Mouse (Mus musculus) forebrain, embryonic 12.5 days (tissue): ENCODE measurements around the gene Gdpd3. TPM values are rescaled to one million over a fixed set of nuclear protein-coding genes. Genes with fewer than 3 reads are reported as not detected.

Source experiments
- ATAC-seq: fragments of 200-750 bp; cut with Nextera tagmentation; 2 replicates; pipeline ENCODE4 v1.8.0; 2017; ENCODE audit warnings: moderate TSS enrichment; ENCODE audit not compliant: low FRiP score
- H3K27ac ChIP-seq: fragments of 300-500 bp; sonication (generic); 2 replicates; pipeline ENCODE4 v1.5.1; 2016; ENCODE audit warnings: mild to moderate bottlenecking
- H3K27me3 ChIP-seq: fragments of 300-500 bp; sonication (generic); 2 replicates; pipeline ENCODE4 v1.6.1; 2016; ENCODE audit warnings: mild to moderate bottlenecking
- H3K36me3 ChIP-seq: fragments of 300-500 bp; sonication (generic); replicated peaks from 2 replicates; pipeline ENCODE4 v1.6.1; 2016; ENCODE audit warnings: mild to moderate bottlenecking
- H3K4me1 ChIP-seq: fragments of 300-500 bp; sonication (generic); 2 replicates; pipeline ENCODE4 v1.6.1; 2016
- H3K4me2 ChIP-seq: fragments of 300-500 bp; sonication (generic); 2 replicates; pipeline ENCODE4 v1.6.1; 2016; ENCODE audit warnings: mild to moderate bottlenecking, moderate library complexity
- H3K4me3 ChIP-seq: fragments of 300-500 bp; sonication (generic); replicated peaks from 2 replicates; pipeline ENCODE4 v1.5.1; 2016; ENCODE audit warnings: mild to moderate bottlenecking
- H3K9ac ChIP-seq: fragments of 300-500 bp; sonication (generic); 2 replicates; pipeline ENCODE4 v1.6.1; 2016; ENCODE audit warnings: mild to moderate bottlenecking
- H3K9me3 ChIP-seq: fragments of 300-500 bp; sonication (generic); 2 replicates; pipeline ENCODE4 v1.6.1; 2016
- WGBS: fragments of 180-500 bp; shearing (Covaris S2); methylation state at CpG from one replicate; pipeline ENCODE4 v1.1.7; 2016; 5-methylcytosine and 5-hydroxymethylcytosine counted together
- polyA plus RNA-seq: library from polyadenylated mRNA; unstranded; fragments of >200 nt; fragmentation: Nextera tagmentation; extraction: Ambion mirVana; gene quantifications from 2 replicates; pipeline ENCODE4 v1.2.1, GENCODE M21; 2016

Gene Gdpd3
- polyA plus RNA-seq, 1 experiment from 2014 or later = 1.4 TPM

DNA sequence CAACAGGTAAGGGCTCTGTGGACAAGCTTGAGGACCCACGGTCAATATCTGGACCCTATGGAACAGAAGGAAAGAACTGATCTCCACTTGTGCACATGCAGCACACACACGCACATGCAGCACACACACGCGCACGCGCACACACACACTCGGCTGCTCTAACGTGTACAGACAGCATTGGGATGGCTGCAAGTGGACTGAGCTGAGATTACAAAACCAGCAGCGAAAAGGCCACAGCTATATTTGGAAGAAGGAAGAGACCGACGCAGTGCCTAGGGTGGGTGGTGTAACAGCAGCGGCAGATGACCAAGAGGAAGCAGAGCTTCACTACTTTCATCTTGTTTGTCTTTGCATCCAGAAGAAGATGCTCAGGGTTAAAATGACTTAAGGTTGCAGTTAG lies 20.1 kb upstream of the Gdpd3 start:
- H3K4me3 ChIP-seq = no peak overlapping the region
- no peaks in the 10 kb centered on the region for H3K9me3 ChIP-seq
- no peak overlapping the region for H3K27ac ChIP-seq
- H3K4me1 ChIP-seq = no peaks in the 10 kb centered on the region
- H3K27me3 ChIP-seq = no peaks in the 10 kb centered on the region
- H3K4me2 ChIP-seq = no peak overlapping the region
- 92% methylated on average over 12 of the region's 12 CpGs for WGBS
- H3K36me3 ChIP-seq = no peaks in the 10 kb centered on the region
- ATAC-seq = no peak
- H3K9ac ChIP-seq = no peak overlapping the region

DNA sequence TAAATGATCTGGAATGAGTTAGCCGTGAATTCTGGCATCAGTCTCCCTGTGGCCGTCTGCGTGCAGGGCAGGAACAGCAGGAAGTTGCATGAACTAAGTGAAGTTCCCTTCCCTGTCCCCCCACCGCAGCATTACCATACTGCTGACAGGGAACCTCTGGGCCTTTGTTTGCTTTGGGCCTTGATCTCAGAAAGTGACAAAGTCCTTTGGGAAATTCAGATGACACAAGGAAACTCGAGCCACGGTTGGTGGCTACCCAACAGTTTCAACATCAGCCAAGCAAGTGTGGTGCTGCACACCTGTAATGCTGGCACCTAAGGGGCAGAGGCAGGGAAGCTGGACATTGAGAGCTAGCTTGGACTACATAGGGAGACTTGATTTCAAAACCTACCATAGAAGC lies 19.3 kb upstream of the Gdpd3 start:
- Histone ChIP-seq H3K4me3 (no peak overlapping the region), H3K27me3 (no peaks in the 10 kb centered on the region), H3K4me2 (no peak overlapping the region), H3K27ac (no peak overlapping the region), H3K9me3 (no peaks in the 10 kb centered on the region), H3K36me3 (no peaks in the 10 kb centered on the region), H3K9ac (no peak overlapping the region), H3K4me1 (no peaks in the 10 kb centered on the region)
- 51% methylated on average over 6 of the region's 6 CpGs for WGBS
- no peak for ATAC-seq

DNA sequence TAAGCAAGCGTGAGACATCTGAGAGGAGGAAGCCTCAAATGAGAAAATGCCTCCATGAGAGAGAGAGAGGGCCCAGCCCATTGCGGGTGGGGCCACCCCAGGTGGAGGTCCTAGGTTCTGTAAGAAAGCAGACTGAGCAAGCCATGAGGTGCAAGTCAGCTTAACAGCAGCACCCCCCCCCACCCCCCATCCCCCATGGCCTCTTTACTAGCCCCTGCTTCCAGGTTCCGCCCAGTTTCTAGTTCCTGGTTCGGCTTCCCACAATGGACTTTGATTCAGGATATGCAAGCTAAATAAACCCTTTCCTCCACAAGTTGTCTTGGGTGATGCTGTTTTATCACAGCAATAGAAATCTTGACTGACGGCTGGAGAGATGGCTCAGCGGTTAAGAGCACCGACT lies 17.3 kb upstream of the Gdpd3 start:
- Histone ChIP-seq H3K4me1 (no peaks in the 10 kb centered on the region), H3K4me3 (no peak overlapping the region), H3K27me3 (no peaks in the 10 kb centered on the region), H3K36me3 (no peaks in the 10 kb centered on the region), H3K9ac (no peak overlapping the region), H3K4me2 (no peak overlapping the region), H3K27ac (no peak overlapping the region), H3K9me3 (no peaks in the 10 kb centered on the region)
- 83% methylated on average over 7 of the region's 7 CpGs for WGBS
- no peak for ATAC-seq

DNA sequence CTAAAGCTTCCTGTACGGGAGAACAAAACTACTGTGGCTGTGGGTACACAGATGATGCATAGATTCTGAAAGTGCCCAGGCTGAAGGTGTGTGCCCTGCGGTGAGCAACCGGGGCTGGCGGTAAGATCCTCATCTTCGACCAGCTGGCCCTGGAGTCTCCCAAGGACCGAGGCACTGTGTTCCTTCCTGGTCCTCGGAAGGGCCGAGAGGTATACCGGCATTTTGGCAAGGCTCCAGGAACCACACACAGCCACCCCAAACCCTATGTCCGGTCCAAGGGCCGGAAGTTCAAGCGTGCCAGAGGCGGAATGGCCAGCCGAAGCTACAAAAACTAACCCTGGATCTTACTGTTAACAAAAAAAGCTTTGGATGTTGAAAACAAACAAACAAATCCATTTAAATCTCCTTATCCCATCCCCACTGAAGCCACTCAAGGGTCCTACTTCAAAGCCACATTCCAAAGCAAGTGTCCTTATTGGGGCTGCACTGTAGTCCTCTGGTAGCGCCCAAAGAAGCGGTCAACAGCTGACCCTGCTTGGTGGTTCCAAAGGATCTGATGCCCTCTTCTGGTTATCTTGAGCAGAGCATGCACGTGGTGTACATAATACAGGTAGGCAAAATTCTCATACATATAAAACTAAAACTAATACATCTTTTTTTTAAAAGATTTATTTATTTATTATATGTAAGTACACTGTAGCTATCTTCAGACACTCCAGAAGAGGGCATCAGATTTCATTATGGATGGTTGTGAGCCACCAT lies 16.4 kb upstream of the Gdpd3 start:
- H3K9ac ChIP-seq = no peak overlapping the region
- H3K9me3 ChIP-seq = no peaks in the 10 kb centered on the region
- 95% methylated on average over 17 of the region's 17 CpGs for WGBS
- H3K4me2 ChIP-seq = no peak overlapping the region
- no peak overlapping the region for H3K4me3 ChIP-seq
- no peak overlapping the region for H3K27ac ChIP-seq
- no peaks in the 10 kb centered on the region for H3K36me3 ChIP-seq
- ATAC-seq = no peak
- no peaks in the 10 kb centered on the region for H3K27me3 ChIP-seq
- H3K4me1 ChIP-seq = no peaks in the 10 kb centered on the region

DNA sequence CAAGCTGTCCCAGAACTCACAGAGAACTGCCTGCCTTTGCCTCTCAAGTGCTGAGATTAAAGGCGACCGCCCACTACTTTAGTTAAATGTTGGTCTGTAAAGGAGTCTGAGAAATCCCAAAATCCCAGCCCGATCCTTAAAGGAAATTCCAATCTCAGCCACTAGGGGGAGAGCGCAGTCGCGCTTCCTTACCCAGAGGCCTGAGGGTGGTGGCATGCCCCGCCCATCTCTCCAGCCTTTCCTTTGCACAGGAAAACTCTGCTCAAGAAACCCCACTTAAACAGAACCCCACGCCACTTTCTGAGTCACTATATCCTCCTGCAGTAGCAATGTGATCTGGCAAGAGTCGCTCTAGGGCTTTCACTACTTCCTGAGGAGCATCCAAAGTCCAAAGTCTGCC lies 11.3 kb upstream of the Gdpd3 start:
- H3K4me1 ChIP-seq = peaks cover 7% of the 10 kb centered on the region
- H3K9ac ChIP-seq = peak overlapping the region; percentile 13; the same call in 1 of the 2 replicates
- no peak overlapping the region for H3K4me2 ChIP-seq
- H3K9me3 ChIP-seq = no peaks in the 10 kb centered on the region
- H3K27ac ChIP-seq = no peak overlapping the region
- 0% methylated on average over 9 of the region's 9 CpGs for WGBS
- no peaks in the 10 kb centered on the region for H3K27me3 ChIP-seq
- H3K36me3 ChIP-seq = no peaks in the 10 kb centered on the region
- peak; percentile 45 for ATAC-seq
- H3K4me3 ChIP-seq = no peak overlapping the region

DNA sequence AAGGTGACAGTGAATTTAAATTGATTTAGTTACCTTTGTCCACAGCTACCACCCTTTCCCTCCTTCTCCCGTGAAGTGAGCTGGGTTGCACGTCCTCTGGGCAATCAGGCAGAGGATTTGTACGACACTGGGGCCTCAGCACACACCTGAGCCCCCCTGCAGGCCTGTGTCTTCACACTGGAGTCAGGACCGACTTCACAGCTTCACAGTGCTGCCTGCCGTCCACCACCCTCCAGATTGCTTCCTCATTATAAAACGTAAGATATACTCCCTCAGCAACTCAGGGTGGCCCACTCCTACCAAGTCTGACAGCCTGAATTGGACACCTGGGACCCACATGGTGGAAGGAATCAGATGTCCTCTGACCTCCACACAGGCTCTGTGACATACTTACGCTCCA lies 7.6 kb upstream of the Gdpd3 start:
- Histone ChIP-seq H3K4me3 (no peak overlapping the region), H3K27me3 (no peaks in the 10 kb centered on the region), H3K36me3 (peaks cover 13% of the 10 kb centered on the region), H3K27ac (0 out of 2 replicates have a peak overlapping the region, but pooled peaks have one; percentile 57), H3K9ac (no peak overlapping the region), H3K4me2 (peak overlapping the region; percentile 93; the same call in 1 of the 2 replicates), H3K9me3 (no peaks in the 10 kb centered on the region), H3K4me1 (peaks cover 32% of the 10 kb centered on the region)
- peak; percentile 16; the same call in 1 of the 2 replicates for ATAC-seq
- WGBS = 65% methylated on average over 7 of the region's 7 CpGs

DNA sequence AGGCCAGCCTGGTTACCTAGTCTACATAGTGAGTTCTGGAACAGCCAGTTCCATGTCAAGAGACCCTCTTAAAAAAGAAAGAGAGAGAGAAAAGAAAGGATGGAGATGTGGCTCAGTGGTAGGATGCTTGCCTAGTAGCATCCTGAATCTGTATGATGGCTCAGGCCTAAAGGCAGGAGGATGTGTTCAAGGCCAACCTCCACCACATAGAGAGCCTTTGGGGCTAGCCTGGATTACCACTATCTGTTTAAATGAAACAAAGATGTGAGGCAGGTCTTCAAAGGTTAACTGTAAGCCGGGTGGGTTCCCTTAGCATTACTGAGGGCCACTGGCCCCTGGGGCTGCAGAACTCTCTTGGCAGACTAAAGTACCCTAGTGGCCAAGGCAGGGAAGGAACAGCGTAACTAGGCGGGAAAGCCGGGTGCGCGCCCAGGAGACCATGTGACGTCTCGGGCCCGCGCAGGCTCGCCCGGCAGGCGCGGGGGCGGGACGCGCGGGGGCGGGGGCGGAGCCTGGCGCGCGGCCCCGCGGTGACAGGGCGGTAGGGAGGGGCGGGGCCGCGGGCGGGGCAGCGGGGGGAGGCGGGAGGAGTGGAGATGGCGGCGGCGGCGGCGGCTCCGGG lies 7.0 kb upstream of the Gdpd3 start, which contains the start of gene Mapk3:
Mapk3 (plus strand) TSS at position 552 of the 622 bp plus-strand sequence.
- Histone ChIP-seq H3K9me3 (no peaks in the 10 kb centered on the region), H3K27ac (peak within 1 kb of the TSS; percentile 88), H3K36me3 (peaks cover 20% of the 10 kb centered on the region), H3K4me2 (peak within 1 kb of the TSS; percentile 93), H3K4me3 (peak within 1 kb of the TSS; percentile 77), H3K27me3 (no peaks in the 10 kb centered on the region), H3K9ac (peak within 1 kb of the TSS; percentile 85), H3K4me1 (peaks cover 32% of the 10 kb centered on the region)
- WGBS = 4% methylated on average over 30 of the region's 38 CpGs
- ATAC-seq = peak; percentile 63

DNA sequence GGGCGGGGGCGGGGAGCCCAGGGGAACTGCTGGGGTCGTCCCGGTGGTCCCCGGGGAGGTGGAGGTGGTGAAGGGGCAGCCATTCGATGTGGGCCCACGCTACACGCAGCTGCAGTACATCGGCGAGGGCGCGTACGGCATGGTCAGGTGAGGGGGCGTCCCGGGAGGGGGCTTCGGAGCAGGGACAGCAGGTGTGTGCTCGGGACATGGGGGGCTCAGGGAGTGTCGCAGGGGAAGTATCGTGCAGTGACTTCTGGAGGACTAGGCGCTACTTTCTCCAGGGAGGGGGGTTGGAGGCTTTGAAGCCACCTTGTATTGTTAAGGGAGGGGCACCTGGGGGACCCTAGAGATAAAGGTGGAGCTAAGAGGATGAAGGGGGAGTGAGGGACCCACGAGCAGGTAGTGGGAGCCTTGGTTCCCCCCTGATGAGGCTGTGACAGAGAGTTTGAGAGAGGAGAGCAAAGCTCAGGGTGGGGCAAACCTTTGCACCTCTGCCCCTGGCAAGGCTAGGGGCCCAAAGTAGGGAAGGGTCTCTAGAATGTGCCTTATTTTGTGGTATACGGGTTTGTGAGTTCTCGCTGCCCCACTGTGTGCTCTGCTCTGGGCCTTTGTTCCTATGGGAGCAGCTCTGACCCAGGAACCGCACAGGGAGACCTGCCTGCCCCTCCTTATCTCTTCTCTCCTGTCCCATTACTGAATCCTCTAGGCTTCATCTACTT lies 6.3 kb upstream of the Gdpd3 start:
- H3K4me3 ChIP-seq = peak overlapping the region; percentile 77
- peak; percentile 52 for ATAC-seq

DNA sequence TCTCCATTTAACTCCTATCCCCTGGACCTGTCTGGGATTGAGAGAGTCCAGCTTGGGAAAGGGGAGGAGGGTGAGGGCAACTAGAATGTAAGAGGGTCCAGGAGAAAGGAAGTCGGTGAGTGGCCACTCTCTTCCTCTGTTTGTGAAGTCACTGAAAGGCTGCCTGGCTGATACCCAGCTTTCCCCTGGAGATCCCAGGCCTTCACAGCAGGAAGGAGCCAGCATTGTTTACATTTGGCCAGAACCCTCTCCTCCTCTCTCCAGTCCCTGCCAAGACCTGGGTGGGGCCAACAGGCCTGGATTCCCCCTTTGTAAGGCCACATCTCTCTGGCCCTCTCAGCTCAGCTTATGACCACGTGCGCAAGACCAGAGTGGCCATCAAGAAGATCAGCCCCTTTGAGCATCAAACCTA lies 5.7 kb upstream of the Gdpd3 start:
- Histone ChIP-seq H3K27ac (peak overlapping the region; percentile 88), H3K9me3 (no peaks in the 10 kb centered on the region), H3K27me3 (no peaks in the 10 kb centered on the region), H3K4me2 (peak overlapping the region; percentile 93), H3K4me1 (peaks cover 27% of the 10 kb centered on the region), H3K9ac (peak overlapping the region; percentile 85), H3K4me3 (peak overlapping the region; percentile 77), H3K36me3 (peaks cover 32% of the 10 kb centered on the region)
- WGBS = 22% methylated on average over 3 of the region's 3 CpGs
- peak; percentile 13 for ATAC-seq

More for the DNA sequence above, 6.3 kb upstream of the Gdpd3 start:
- H3K4me1 ChIP-seq = peaks cover 32% of the 10 kb centered on the region
- H3K9me3 ChIP-seq = no peaks in the 10 kb centered on the region
- no peaks in the 10 kb centered on the region for H3K27me3 ChIP-seq
- peaks cover 26% of the 10 kb centered on the region for H3K36me3 ChIP-seq
- peak overlapping the region; percentile 93 for H3K4me2 ChIP-seq
- H3K9ac ChIP-seq = peak overlapping the region; percentile 85
- under 1% methylated on average over 22 of the region's 24 CpGs for WGBS
- peak overlapping the region; percentile 88 for H3K27ac ChIP-seq

DNA sequence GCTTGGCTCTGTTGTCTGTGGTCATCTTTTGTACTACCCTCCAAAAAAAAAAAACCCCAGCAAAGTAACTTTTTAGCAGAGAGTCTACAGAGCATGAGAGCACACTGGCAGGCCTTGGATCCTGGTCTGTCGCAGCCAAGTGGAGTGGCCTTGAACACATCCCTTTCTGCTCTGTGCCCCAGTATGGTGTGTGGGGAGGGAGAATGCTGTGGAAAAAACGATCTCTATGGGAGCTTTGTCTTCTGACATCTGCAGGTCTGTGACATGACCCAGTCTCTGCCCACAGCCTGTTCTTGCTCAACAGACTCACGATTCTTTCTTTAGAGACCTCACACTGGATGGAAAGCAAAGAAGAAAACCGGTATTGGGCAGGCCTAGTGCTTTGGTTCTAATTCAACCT lies 5.2 kb upstream of the Gdpd3 start:
- H3K27ac ChIP-seq = peak overlapping the region; percentile 88; the same call in 1 of the 2 replicates
- no peaks in the 10 kb centered on the region for H3K27me3 ChIP-seq
- WGBS = 81% methylated on average over 4 of the region's 4 CpGs
- peak overlapping the region; percentile 93 for H3K4me2 ChIP-seq
- no peaks in the 10 kb centered on the region for H3K9me3 ChIP-seq
- peaks cover 38% of the 10 kb centered on the region for H3K36me3 ChIP-seq
- no peak overlapping the region for H3K4me3 ChIP-seq
- H3K9ac ChIP-seq = no peak overlapping the region
- ATAC-seq = no peak
- H3K4me1 ChIP-seq = peaks cover 27% of the 10 kb centered on the region

DNA sequence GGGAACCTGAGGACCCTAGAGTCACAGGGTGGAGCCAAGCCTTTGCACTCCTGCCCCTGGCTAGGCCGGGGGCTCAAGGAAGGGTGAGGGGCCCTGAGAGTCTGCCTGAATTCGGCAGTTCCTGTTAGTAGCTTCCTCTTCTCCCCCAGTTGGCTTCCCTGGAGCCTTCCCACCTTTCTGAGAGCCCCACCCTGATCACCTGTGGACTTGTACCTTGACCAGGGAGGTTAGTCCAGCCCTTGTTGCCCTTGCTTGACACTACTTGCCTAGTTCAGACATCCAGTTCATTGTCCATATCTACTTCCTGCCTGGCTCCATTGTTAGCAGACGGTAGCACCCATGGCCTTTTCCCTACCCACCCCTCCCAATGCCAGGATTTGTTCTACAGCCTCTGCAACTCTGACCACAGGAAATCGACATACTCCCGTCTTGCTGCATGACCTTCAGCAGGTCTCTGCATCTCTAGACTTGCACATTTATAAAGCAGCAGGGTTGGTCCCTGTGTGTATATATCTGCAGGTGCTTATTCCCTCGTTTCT lies 4.5 kb upstream of the Gdpd3 start:
- Histone ChIP-seq H3K9ac (no peak overlapping the region), H3K9me3 (no peaks in the 10 kb centered on the region), H3K36me3 (peaks cover 44% of the 10 kb centered on the region), H3K27ac (0 out of 2 replicates have a peak overlapping the region, but pooled peaks have one; percentile 5), H3K4me1 (peaks cover 27% of the 10 kb centered on the region), H3K27me3 (no peaks in the 10 kb centered on the region), H3K4me3 (no peak overlapping the region), H3K4me2 (peak overlapping the region; percentile 93)
- ATAC-seq = no peak
- WGBS = 87% methylated on average over 6 of the region's 6 CpGs

DNA sequence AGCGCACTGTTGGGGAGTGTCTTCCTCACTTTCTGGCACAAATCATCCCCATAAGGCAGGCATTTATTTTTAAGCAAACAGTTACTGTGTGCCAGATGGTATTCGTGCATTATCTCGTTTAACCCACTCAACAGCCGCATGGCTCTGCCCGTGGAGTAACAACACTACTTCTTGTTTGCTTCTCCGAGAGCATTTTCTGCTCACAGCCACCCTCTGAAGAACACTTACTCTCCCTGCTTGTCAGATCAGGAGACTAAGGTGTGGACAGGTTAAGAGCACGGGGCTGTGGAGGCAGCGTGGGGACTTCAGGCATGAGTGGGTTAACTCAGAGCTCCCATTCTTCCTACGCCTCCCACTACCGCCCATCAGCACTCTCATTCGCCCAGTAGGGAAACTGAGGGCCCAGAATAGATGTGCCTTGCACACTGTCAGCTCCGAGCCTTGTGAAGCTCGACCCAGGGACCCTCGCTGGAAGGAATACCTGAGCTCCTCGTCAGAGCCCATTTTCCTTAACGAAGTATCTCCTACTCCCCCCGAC lies 3.6 kb upstream of the Gdpd3 start:
- Histone ChIP-seq H3K4me3 (no peak overlapping the region), H3K4me1 (peaks cover 27% of the 10 kb centered on the region), H3K9ac (no peak overlapping the region), H3K27ac (peak overlapping the region; percentile 69), H3K27me3 (no peaks in the 10 kb centered on the region), H3K4me2 (no peak overlapping the region), H3K9me3 (no peaks in the 10 kb centered on the region), H3K36me3 (peaks cover 53% of the 10 kb centered on the region)
- no peak for ATAC-seq
- 74% methylated on average over 17 of the region's 17 CpGs for WGBS
